Mouse (Mus musculus) myocyte (in vitro differentiated cells): ENCODE data around the gene Me3. TPM values are rescaled to one million over a fixed set of nuclear protein-coding genes. Genes with fewer than 3 reads are reported as not detected.

Experiments used
- H3K27me3 ChIP-seq: one replicate; pipeline ENCODE4 v1.6.1; 2011; ENCODE audit not compliant: control insufficient read depth, insufficient read depth, insufficient read length
- H3K36me3 ChIP-seq: one replicate; pipeline ENCODE4 v1.6.1; 2011; ENCODE audit not compliant: control insufficient read depth, insufficient read depth
- H3K4me2 ChIP-seq: one replicate; pipeline ENCODE4 v1.6.1; 2011; ENCODE audit warnings: low read depth, control low read depth
- H3K4me3 ChIP-seq: one replicate; pipeline ENCODE4 v1.5.1; 2011; ENCODE audit warnings: mild to moderate bottlenecking, control low read depth, moderate library complexity
- H3K79me2 ChIP-seq: one replicate; pipeline ENCODE4 v1.6.1; 2011; ENCODE audit not compliant: control insufficient read depth, insufficient read depth
- H3ac ChIP-seq: one replicate; pipeline ENCODE4 v1.6.1; 2011; ENCODE audit not compliant: control insufficient read depth, insufficient read length
- CEBPB ChIP-seq: IDR thresholded peaks from 2 replicates; pipeline ENCODE4 v1.6.1; 2011; ENCODE audit warnings: mild to moderate bottlenecking, moderate library complexity; ENCODE audit not compliant: poor library complexity, insufficient read depth, severe bottlenecking
- E2F4 ChIP-seq: IDR thresholded peaks from one replicate; pipeline ENCODE4 v1.6.1; 2011; ENCODE audit warnings: mild to moderate bottlenecking, control low read depth, moderate library complexity; ENCODE audit not compliant: insufficient read depth
- MAX ChIP-seq: IDR thresholded peaks from one replicate; pipeline ENCODE4 v1.6.1; 2011; ENCODE audit warnings: low read depth, mild to moderate bottlenecking, control low read depth
- MYOD1 ChIP-seq, 3 experiments: IDR thresholded peaks; one replicate each; pipeline ENCODE4 v1.6.1; 2011; ENCODE audit warnings: control low read depth in 2 of 3, low read depth in 2 of 3, mild to moderate bottlenecking in 2 of 3, moderate library complexity in 1 of 3; ENCODE audit not compliant: insufficient read length in 2 of 3, control insufficient read depth in 1 of 3
- MYOG ChIP-seq, 3 experiments: IDR thresholded peaks; one replicate each; pipeline ENCODE4 v1.6.1; 2011; ENCODE audit warnings: control low read depth in 2 of 3, low read depth in 2 of 3, mild to moderate bottlenecking in 2 of 3; ENCODE audit not compliant: insufficient read length in 2 of 3, control insufficient read depth in 1 of 3, insufficient read depth in 1 of 3
- POLR2A ChIP-seq: IDR thresholded peaks from one replicate; pipeline ENCODE4 v1.6.1; 2011; ENCODE audit warnings: low read depth, mild to moderate bottlenecking, control low read depth, moderate library complexity; ENCODE audit not compliant: insufficient read length
- POLR2AphosphoS2 ChIP-seq: IDR thresholded peaks from one replicate; pipeline ENCODE4 v1.6.1; 2011; ENCODE audit warnings: low read depth, control low read depth; ENCODE audit not compliant: insufficient read length
- REST ChIP-seq: IDR thresholded peaks from one replicate; pipeline ENCODE4 v1.6.1; 2011; ENCODE audit warnings: mild to moderate bottlenecking, control low read depth, moderate library complexity; ENCODE audit not compliant: insufficient read depth, insufficient read length
- SRF ChIP-seq: IDR thresholded peaks from one replicate; pipeline ENCODE4 v1.6.1; 2011; ENCODE audit warnings: low read depth; ENCODE audit not compliant: control insufficient read depth, insufficient read length
- TCF12 ChIP-seq: IDR thresholded peaks from one replicate; pipeline ENCODE4 v1.6.1; 2011; ENCODE audit warnings: mild to moderate bottlenecking, control low read depth; ENCODE audit not compliant: poor library complexity, insufficient read depth, severe bottlenecking
- TCF3 ChIP-seq: IDR thresholded peaks from one replicate; pipeline ENCODE4 v1.6.1; 2011; ENCODE audit warnings: low read depth, control low read depth; ENCODE audit not compliant: insufficient read length
- USF1 ChIP-seq: IDR thresholded peaks from one replicate; pipeline ENCODE4 v1.6.1; 2011; ENCODE audit warnings: low read depth, mild to moderate bottlenecking, control low read depth, moderate library complexity
- polyA plus RNA-seq: library from polyadenylated mRNA; unstranded; fragments of >200 nt; fragmentation: generic; extraction: Trizol; gene quantifications from one replicate; pipeline ENCODE4 v1.2.1, GENCODE M21; 2012; ENCODE audit warnings: missing spikeins

The Me3 gene
- polyA plus RNA-seq, 1 experiment = 7.8 TPM

DNA sequence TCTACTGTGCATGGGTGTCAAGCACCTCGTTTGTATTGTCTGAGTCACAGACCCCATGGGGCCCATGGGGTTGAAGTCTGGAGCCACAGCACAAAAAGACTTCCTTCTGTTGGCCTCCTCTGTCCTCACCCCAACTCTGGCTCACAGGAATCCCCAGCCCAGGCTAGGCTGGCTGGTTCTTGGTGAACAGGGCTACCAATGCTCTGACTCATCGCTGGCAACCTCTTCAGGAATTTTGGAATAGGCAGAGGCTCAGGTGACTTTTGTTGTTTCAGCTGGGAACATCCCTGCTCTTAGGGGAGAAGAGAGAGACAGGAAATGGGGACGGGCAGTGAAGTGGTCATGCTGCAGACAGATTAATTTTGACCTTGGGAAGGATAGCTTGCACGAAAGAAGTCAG is 205.6 kb downstream of the Me3 start:
- Histone ChIP-seq H3K79me2 (no peaks in the 10 kb centered on the region), H3K4me3 (no peak overlapping the region), H3ac (no peak overlapping the region), H3K27me3 (no peaks in the 10 kb centered on the region), H3K4me2 (peak overlapping the region; percentile 49), H3K36me3 (peaks cover 3% of the 10 kb centered on the region)
- TF ChIP-seq USF1 (peak; percentile 40), SRF (no peak), MYOD1 (IDR thresholded peaks at IDR 0.05; ENCODE audit: control insufficient read depth in 1 of 3, insufficient read length in 2 of 3, low read depth in 2 of 3) (peak in 1 of 3 experiments; percentile 35), TCF12 (peak; percentile 62), TCF3 (no peak), MAX (no peak), MYOG (IDR thresholded peaks at IDR 0.05; ENCODE audit: control insufficient read depth in 1 of 3, insufficient read depth in 1 of 3, insufficient read length in 2 of 3, low read depth in 2 of 3) (no peak)

DNA sequence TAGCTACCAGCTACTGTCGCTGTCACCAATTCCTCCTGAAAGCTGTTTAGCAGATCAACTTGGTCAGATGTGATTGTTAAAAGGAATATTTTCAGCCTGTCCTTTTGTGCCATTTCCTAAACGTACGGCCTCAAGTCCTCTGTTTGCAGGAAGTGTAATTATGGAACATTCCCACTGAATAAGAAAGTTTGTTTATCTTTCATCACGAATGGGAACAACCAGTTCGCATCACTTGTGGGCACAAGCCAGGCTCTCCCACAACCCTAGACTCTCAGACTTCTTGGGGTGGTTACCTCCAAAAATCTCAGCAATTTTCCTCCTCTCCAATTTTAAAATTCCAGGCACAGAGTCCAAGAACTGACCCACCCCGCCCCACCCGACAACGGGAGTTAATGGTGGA is 207.5 kb downstream of the Me3 start:
- peaks cover 3% of the 10 kb centered on the region for H3K36me3 ChIP-seq
- H3K27me3 ChIP-seq = no peaks in the 10 kb centered on the region
- TF ChIP-seq POLR2AphosphoS2 (no peak), E2F4 (no peak), REST (no peak), POLR2A (no peak), TCF3 (no peak), TCF12 (no peak), CEBPB (no peak), MYOG (IDR thresholded peaks at IDR 0.05; ENCODE audit: control insufficient read depth in 1 of 3, insufficient read depth in 1 of 3, insufficient read length in 2 of 3, low read depth in 2 of 3) (no peak), MAX (no peak), SRF (no peak), USF1 (no peak), MYOD1 (IDR thresholded peaks at IDR 0.05; ENCODE audit: control insufficient read depth in 1 of 3, insufficient read length in 2 of 3, low read depth in 2 of 3) (no peak)
- no peak overlapping the region for H3K4me2 ChIP-seq
- H3K4me3 ChIP-seq = no peak overlapping the region
- no peaks in the 10 kb centered on the region for H3K79me2 ChIP-seq
- no peak overlapping the region for H3ac ChIP-seq

GRCm38 (mm10) chr7:89841670-89842403 is 209.6 kb downstream of the Me3 start:
- TF ChIP-seq POLR2AphosphoS2 (no peak), TCF12 (no peak), CEBPB (no peak), MYOD1 (IDR thresholded peaks at IDR 0.05; ENCODE audit: control insufficient read depth in 1 of 3, insufficient read length in 2 of 3, low read depth in 2 of 3) (no peak), MYOG (IDR thresholded peaks at IDR 0.05; ENCODE audit: control insufficient read depth in 1 of 3, insufficient read depth in 1 of 3, insufficient read length in 2 of 3, low read depth in 2 of 3) (no peak), USF1 (no peak)
- Histone ChIP-seq H3ac (no peak overlapping the region), H3K27me3 (no peaks in the 10 kb centered on the region), H3K4me3 (no peak overlapping the region), H3K36me3 (no peaks in the 10 kb centered on the region), H3K4me2 (peak overlapping the region; percentile 47), H3K79me2 (no peaks in the 10 kb centered on the region)

- no peaks in the 10 kb centered on the region for H3K27me3 ChIP-seq
- no peak overlapping the region for H3K4me2 ChIP-seq
- H3K36me3 ChIP-seq = no peaks in the 10 kb centered on the region
- no peak overlapping the region for H3K4me3 ChIP-seq
- TF ChIP-seq E2F4 = no peak
- TF ChIP-seq REST = no peak
- no peak for TF ChIP-seq POLR2AphosphoS2
- no peak for TF ChIP-seq MYOG (IDR thresholded peaks at IDR 0.05; ENCODE audit: control insufficient read depth in 1 of 3, insufficient read depth in 1 of 3, insufficient read length in 2 of 3, low read depth in 2 of 3)
- no peak for TF ChIP-seq SRF
- TF ChIP-seq TCF3 = no peak
- no peak for TF ChIP-seq POLR2A
- TF ChIP-seq TCF12 = no peak
- no peak for TF ChIP-seq USF1
- no peak for TF ChIP-seq MAX
- no peak for TF ChIP-seq CEBPB
- no peak for TF ChIP-seq MYOD1 (IDR thresholded peaks at IDR 0.05; ENCODE audit: control insufficient read depth in 1 of 3, insufficient read length in 2 of 3, low read depth in 2 of 3)
- H3K79me2 ChIP-seq = no peaks in the 10 kb centered on the region
- no peak overlapping the region for H3ac ChIP-seq
Observed at GRCm38 (mm10) chr7:89842404-89842715, 210.2 kb downstream of the Me3 start.

DNA sequence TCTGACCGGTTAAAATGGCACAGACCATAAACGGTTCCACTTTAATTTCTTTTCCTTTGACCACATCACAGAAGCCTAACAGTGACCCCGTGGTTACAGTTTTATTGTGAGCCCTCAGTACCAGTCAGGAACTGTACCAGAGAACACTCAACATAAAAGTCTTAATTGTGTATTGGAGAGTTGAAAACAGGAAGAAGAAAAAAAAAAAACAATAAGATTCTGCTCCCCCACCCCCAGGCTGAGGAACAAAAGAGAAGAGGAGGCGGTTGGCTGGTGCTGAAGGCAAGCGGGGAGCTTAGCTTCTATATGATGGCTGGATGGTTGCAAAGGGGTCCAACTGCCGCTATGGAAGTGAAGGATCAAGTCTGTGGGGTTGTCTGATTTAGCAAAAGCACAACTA is 210.9 kb downstream of the Me3 start:
- Histone ChIP-seq H3K79me2 (no peaks in the 10 kb centered on the region), H3K4me3 (no peak overlapping the region), H3K27me3 (no peaks in the 10 kb centered on the region), H3ac (no peak overlapping the region), H3K4me2 (no peak overlapping the region), H3K36me3 (no peaks in the 10 kb centered on the region)
- no peak for TF ChIP-seq POLR2A
- TF ChIP-seq MYOD1 (IDR thresholded peaks at IDR 0.05; ENCODE audit: control insufficient read depth in 1 of 3, insufficient read length in 2 of 3, low read depth in 2 of 3) = no peak
- no peak for TF ChIP-seq CEBPB
- TF ChIP-seq SRF = no peak
- TF ChIP-seq REST = no peak
- TF ChIP-seq TCF12 = no peak
